Mouse (Mus musculus) heart, embryonic 12.5 days (tissue): Measurements from ENCODE around the gene Plek. TPM values are rescaled to one million over a fixed set of nuclear protein-coding genes. Genes with fewer than 3 reads are reported as not detected.
"Not testable (repeated sequence)": the region's sequence is repeated elsewhere in the genome, so short reads cannot be mapped to it uniquely, and the experiment has no call there.

Experiments used
- ATAC-seq: fragments of 200-750 bp; cut with Nextera tagmentation; 2 replicates; pipeline ENCODE4 v1.8.0; 2017; ENCODE audit warnings: moderate TSS enrichment, moderate library complexity; ENCODE audit not compliant: insufficient number of reproducible peaks, low FRiP score
- H3K27ac ChIP-seq: fragments of 300-500 bp; sonication (generic); 2 replicates; pipeline ENCODE4 v1.5.1; 2016; ENCODE audit warnings: mild to moderate bottlenecking, moderate library complexity; ENCODE audit not compliant: poor library complexity, severe bottlenecking
- H3K27me3 ChIP-seq: fragments of 300-500 bp; sonication (generic); replicated peaks from 2 replicates; pipeline ENCODE4 v1.6.1; 2016; ENCODE audit warnings: mild to moderate bottlenecking, moderate library complexity
- H3K36me3 ChIP-seq: fragments of 300-500 bp; sonication (generic); 2 replicates; pipeline ENCODE4 v1.6.1; 2016; ENCODE audit warnings: mild to moderate bottlenecking, moderate library complexity
- H3K4me1 ChIP-seq: fragments of 300-500 bp; sonication (generic); replicated peaks from 2 replicates; pipeline ENCODE4 v1.6.1; 2016; ENCODE audit warnings: mild to moderate bottlenecking
- H3K4me2 ChIP-seq: fragments of 300-500 bp; sonication (generic); 2 replicates; pipeline ENCODE4 v1.6.1; 2016; ENCODE audit warnings: mild to moderate bottlenecking, moderate library complexity
- H3K4me3 ChIP-seq: fragments of 300-500 bp; sonication (generic); 2 replicates; pipeline ENCODE4 v1.5.1; 2016; ENCODE audit warnings: mild to moderate bottlenecking
- H3K9ac ChIP-seq: fragments of 300-500 bp; sonication (generic); 2 replicates; pipeline ENCODE4 v1.6.1; 2016; ENCODE audit warnings: mild to moderate bottlenecking, moderate library complexity
- H3K9me3 ChIP-seq: fragments of 300-500 bp; sonication (generic); replicated peaks from 2 replicates; pipeline ENCODE4 v1.6.1; 2016; ENCODE audit warnings: mild to moderate bottlenecking, moderate library complexity
- WGBS: fragments of 180-500 bp; shearing (Covaris S2); methylation state at CpG from one replicate; pipeline ENCODE4 v1.1.7; 2016; 5-methylcytosine and 5-hydroxymethylcytosine counted together
- polyA plus RNA-seq: library from polyadenylated mRNA; unstranded; fragments of >200 nt; fragmentation: Nextera tagmentation; extraction: Ambion mirVana; gene quantifications from 2 replicates; pipeline ENCODE4 v1.2.1, GENCODE M21; 2016

The Plek gene
- polyA plus RNA-seq, 1 experiment from 2014 or later: 6.0 TPM

GRCm38 (mm10) chr11:17023206-17023605 lies 29.0 kb downstream of the Plek start:
- peaks cover 10% of the 10 kb centered on the region for H3K9me3 ChIP-seq
- no peak overlapping the region for H3K4me3 ChIP-seq
- 68% methylated on average over 6 of the region's 6 CpGs for WGBS
- no peaks in the 10 kb centered on the region for H3K27me3 ChIP-seq
- H3K36me3 ChIP-seq: no peaks in the 10 kb centered on the region
- no peak overlapping the region for H3K9ac ChIP-seq
- H3K4me2 ChIP-seq: no peak overlapping the region
- H3K4me1 ChIP-seq: no peaks in the 10 kb centered on the region
- no peak overlapping the region for H3K27ac ChIP-seq
- ATAC-seq: no peak

- WGBS: 83% methylated on average over 7 of the region's 7 CpGs
- Histone ChIP-seq H3K27ac (no peak overlapping the region), H3K4me1 (no peaks in the 10 kb centered on the region)
Observed at GRCm38 (mm10) chr11:17019328-17019727, 32.9 kb downstream of the Plek start.

GRCm38 (mm10) chr11:17012948-17013347 lies 39.2 kb downstream of the Plek start:
- Histone ChIP-seq H3K4me1 (no peaks in the 10 kb centered on the region), H3K4me3 (no peak overlapping the region), H3K9me3 (0 out of 2 replicates have a peak, but pooled peaks cover 3% of the 10 kb centered on the region), H3K27ac (no peak overlapping the region), H3K9ac (no peak overlapping the region), H3K27me3 (no peaks in the 10 kb centered on the region), H3K36me3 (no peaks in the 10 kb centered on the region), H3K4me2 (no peak overlapping the region)
- no peak for ATAC-seq

More at GRCm38 (mm10) chr11:17019328-17019727, 32.9 kb downstream of the Plek start:
- Histone ChIP-seq H3K4me2 (no peak overlapping the region), H3K27me3 (no peaks in the 10 kb centered on the region), H3K9ac (no peak overlapping the region), H3K4me3 (no peak overlapping the region), H3K9me3 (peaks cover 14% of the 10 kb centered on the region), H3K36me3 (no peaks in the 10 kb centered on the region)
- no peak for ATAC-seq

- Histone ChIP-seq H3K9me3 (no peaks in the 10 kb centered on the region), H3K27ac (no peak overlapping the region), H3K4me1 (no peaks in the 10 kb centered on the region), H3K9ac (no peak overlapping the region), H3K27me3 (no peaks in the 10 kb centered on the region), H3K36me3 (no peaks in the 10 kb centered on the region), H3K4me2 (no peak overlapping the region), H3K4me3 (no peak overlapping the region)
- no peak for ATAC-seq
- 52% methylated on average over 7 of the region's 7 CpGs for WGBS
Observed at GRCm38 (mm10) chr11:17008498-17008941, 43.7 kb downstream of the Plek start.

- no peaks in the 10 kb centered on the region for H3K4me1 ChIP-seq
- H3K36me3 ChIP-seq: no peaks in the 10 kb centered on the region
- no peak overlapping the region for H3K9ac ChIP-seq
- no peak overlapping the region for H3K4me2 ChIP-seq
- WGBS: 79% methylated on average over 5 of the region's 5 CpGs
- ATAC-seq: no peak
- no peak overlapping the region for H3K4me3 ChIP-seq
- no peak overlapping the region for H3K27ac ChIP-seq
- H3K9me3 ChIP-seq: no peaks in the 10 kb centered on the region
- H3K27me3 ChIP-seq: no peaks in the 10 kb centered on the region
Observed at GRCm38 (mm10) chr11:17007517-17008173, 44.5 kb downstream of the Plek start.

GRCm38 (mm10) chr11:17006526-17006925 lies 45.7 kb downstream of the Plek start:
- H3K4me3 ChIP-seq, H3K4me2 ChIP-seq: not testable (repeated sequence)
- WGBS: 88% methylated on average over 3 of the region's 3 CpGs

GRCm38 (mm10) chr11:17004899-17005846 lies 47.0 kb downstream of the Plek start:
- no peak overlapping the region for H3K9ac ChIP-seq
- no peaks in the 10 kb centered on the region for H3K27me3 ChIP-seq
- peak; percentile 82 for ATAC-seq
- no peaks in the 10 kb centered on the region for H3K36me3 ChIP-seq
- no peaks in the 10 kb centered on the region for H3K9me3 ChIP-seq
- H3K4me2 ChIP-seq: no peak overlapping the region
- H3K4me1 ChIP-seq: no peaks in the 10 kb centered on the region
- no peak overlapping the region for H3K4me3 ChIP-seq
- H3K27ac ChIP-seq: peak overlapping the region; percentile 37; the same call in 1 of the 2 replicates
- 57% methylated on average over 4 of the region's 4 CpGs for WGBS

More at GRCm38 (mm10) chr11:17006526-17006925, 45.7 kb downstream of the Plek start:
- not testable (repeated sequence) for ATAC-seq, H3K9ac ChIP-seq, H3K4me1 ChIP-seq, H3K9me3 ChIP-seq, H3K27me3 ChIP-seq, H3K36me3 ChIP-seq, H3K27ac ChIP-seq

- Histone ChIP-seq H3K36me3 (no peaks in the 10 kb centered on the region), H3K4me1 (no peaks in the 10 kb centered on the region), H3K9me3 (no peaks in the 10 kb centered on the region), H3K9ac (no peak overlapping the region), H3K27me3 (no peaks in the 10 kb centered on the region), H3K4me3 (no peak overlapping the region), H3K27ac (no peak overlapping the region), H3K4me2 (no peak overlapping the region)
- no peak for ATAC-seq
- WGBS: 71% methylated on average over 3 of the region's 3 CpGs
Observed at GRCm38 (mm10) chr11:17003757-17004156, 48.4 kb downstream of the Plek start.

GRCm38 (mm10) chr11:17002739-17003373 lies 49.3 kb downstream of the Plek start:
- ATAC-seq: no peak
- Histone ChIP-seq H3K27ac (no peak overlapping the region), H3K4me3 (no peak overlapping the region), H3K27me3 (no peaks in the 10 kb centered on the region), H3K4me1 (no peaks in the 10 kb centered on the region), H3K4me2 (no peak overlapping the region), H3K9me3 (no peaks in the 10 kb centered on the region), H3K9ac (no peak overlapping the region), H3K36me3 (no peaks in the 10 kb centered on the region)
- WGBS: 67% methylated on average over 7 of the region's 7 CpGs

- Histone ChIP-seq H3K27ac (no peak overlapping the region), H3K36me3 (no peaks in the 10 kb centered on the region), H3K9ac (no peak overlapping the region), H3K9me3 (no peaks in the 10 kb centered on the region), H3K27me3 (no peaks in the 10 kb centered on the region), H3K4me2 (no peak overlapping the region), H3K4me3 (no peak overlapping the region), H3K4me1 (no peaks in the 10 kb centered on the region)
- WGBS: 68% methylated on average over 9 of the region's 9 CpGs
- no peak for ATAC-seq
Observed at GRCm38 (mm10) chr11:17000353-17001334, 51.5 kb downstream of the Plek start.
